Mouse (Mus musculus): ENCODE measurements around the gene Tmem120b. TPM values are rescaled to one million over a fixed set of nuclear protein-coding genes. Genes with fewer than 3 reads are reported as not detected.
A peak's percentile ranks its signal among the peaks of the same experiment; 100 is the strongest.
"Not testable (repeated sequence)": the region's sequence is repeated elsewhere in the genome, so short reads cannot be mapped to it uniquely, and the experiment has no call there.

Tmem120b gene
- polyA plus RNA-seq, 1 experiment from 2014 or later, result 8.9 TPM

- H3K4me2 ChIP-seq (ENCODE audit: low read length), result peak overlapping the region; percentile 20
- H3K9ac ChIP-seq (ENCODE audit: low read length), result no peak overlapping the region
- H3K36me3 ChIP-seq (ENCODE audit: control insufficient read depth, insufficient read depth, low read length), result no peaks in the 10 kb centered on the region
- H3K4me1 ChIP-seq (replicated peaks; ENCODE audit: control insufficient read depth, insufficient read depth, low read length), result no peaks in the 10 kb centered on the region; the same call in 1 of the 2 replicates
- DNase-seq (ENCODE audit: low spot score) (peak; percentile 72), ATAC-seq (replicated peaks; ENCODE audit: low FRiP score, low TSS enrichment, low read depth) (0 out of 2 replicates have a peak, but pooled peaks have one; percentile 24)
- no peaks in the 10 kb centered on the region for H3K27me3 ChIP-seq (replicated peaks; ENCODE audit: control insufficient read depth, insufficient read depth, low read length)
- H3K4me3 ChIP-seq (ENCODE audit: low read depth, low read length), result no peak overlapping the region
- WGBS, result 13% methylated on average over 14 of the region's 14 CpGs
- H3K9me3 ChIP-seq (ENCODE audit: control insufficient read depth, low read length), result no peaks in the 10 kb centered on the region
- peak overlapping the region; percentile 60 for H3K27ac ChIP-seq (ENCODE audit: low read depth)
Measured at GRCm38 (mm10) chr5:123059757-123060520, 8.3 kb upstream of the Tmem120b start.

GRCm38 (mm10) chr5:123060706-123061401 lies 7.4 kb upstream of the Tmem120b start:
- no peak for DNase-seq (ENCODE audit: low spot score)
- 31% methylated on average over 9 of the region's 9 CpGs for WGBS
- Histone ChIP-seq H3K27me3 (replicated peaks; ENCODE audit: control insufficient read depth, insufficient read depth, low read length) (no peaks in the 10 kb centered on the region), H3K4me3 (ENCODE audit: low read depth, low read length) (no peak overlapping the region), H3K4me2 (ENCODE audit: low read length) (peak overlapping the region; percentile 20), H3K36me3 (ENCODE audit: control insufficient read depth, insufficient read depth, low read length) (no peaks in the 10 kb centered on the region), H3K9me3 (ENCODE audit: control insufficient read depth, low read length) (no peaks in the 10 kb centered on the region), H3K27ac (ENCODE audit: low read depth) (peak overlapping the region; percentile 60), H3K9ac (ENCODE audit: low read length) (no peak overlapping the region), H3K4me1 (replicated peaks; ENCODE audit: control insufficient read depth, insufficient read depth, low read length) (no peaks in the 10 kb centered on the region; the same call in 1 of the 2 replicates)
- no peak for ATAC-seq (replicated peaks; ENCODE audit: low FRiP score, low TSS enrichment, low read depth)

- H3K4me1 ChIP-seq (replicated peaks; ENCODE audit: control insufficient read depth, insufficient read depth, low read length); DNase-seq (ENCODE audit: low spot score): not testable (repeated sequence)
Measured at GRCm38 (mm10) chr5:123061402-123061749, 6.8 kb upstream of the Tmem120b start.

GRCm38 (mm10) chr5:123063141-123063540 lies 5.1 kb upstream of the Tmem120b start:
- H3K4me3 ChIP-seq (ENCODE audit: low read depth, low read length), result no peak overlapping the region

More at GRCm38 (mm10) chr5:123061402-123061749, 6.8 kb upstream of the Tmem120b start:
- not testable (repeated sequence) for H3K4me3 ChIP-seq (ENCODE audit: low read depth, low read length); H3K27ac ChIP-seq (ENCODE audit: low read depth); H3K9ac ChIP-seq (ENCODE audit: low read length); H3K36me3 ChIP-seq (ENCODE audit: control insufficient read depth, insufficient read depth, low read length); H3K27me3 ChIP-seq (replicated peaks; ENCODE audit: control insufficient read depth, insufficient read depth, low read length); H3K4me2 ChIP-seq (ENCODE audit: low read length); H3K9me3 ChIP-seq (ENCODE audit: control insufficient read depth, low read length); ATAC-seq (replicated peaks; ENCODE audit: low FRiP score, low TSS enrichment, low read depth)
- WGBS, result 76% methylated on average over 6 of the region's 6 CpGs

GRCm38 (mm10) chr5:123064207-123064606 lies 4.0 kb upstream of the Tmem120b start:
- no peak overlapping the region for H3K4me3 ChIP-seq (ENCODE audit: low read depth, low read length)
- peak; percentile 80 for DNase-seq (ENCODE audit: low spot score)
- H3K27ac ChIP-seq (ENCODE audit: low read depth), result no peak overlapping the region
- WGBS, result 26% methylated on average over 6 of the region's 6 CpGs
- no peaks in the 10 kb centered on the region for H3K9me3 ChIP-seq (ENCODE audit: control insufficient read depth, low read length)
- H3K9ac ChIP-seq (ENCODE audit: low read length), result no peak overlapping the region
- H3K27me3 ChIP-seq (replicated peaks; ENCODE audit: control insufficient read depth, insufficient read depth, low read length), result no peaks in the 10 kb centered on the region
- H3K4me2 ChIP-seq (ENCODE audit: low read length), result no peak overlapping the region
- H3K36me3 ChIP-seq (ENCODE audit: control insufficient read depth, insufficient read depth, low read length), result no peaks in the 10 kb centered on the region
- no peak for ATAC-seq (replicated peaks; ENCODE audit: low FRiP score, low TSS enrichment, low read depth)
- no peaks in the 10 kb centered on the region for H3K4me1 ChIP-seq (replicated peaks; ENCODE audit: control insufficient read depth, insufficient read depth, low read length)

More at GRCm38 (mm10) chr5:123063141-123063540, 5.1 kb upstream of the Tmem120b start:
- 83% methylated on average over 3 of the region's 3 CpGs for WGBS
- H3K4me1 ChIP-seq (replicated peaks; ENCODE audit: control insufficient read depth, insufficient read depth, low read length), result no peaks in the 10 kb centered on the region; the same call in 1 of the 2 replicates
- no peaks in the 10 kb centered on the region for H3K27me3 ChIP-seq (replicated peaks; ENCODE audit: control insufficient read depth, insufficient read depth, low read length)
- H3K9me3 ChIP-seq (ENCODE audit: control insufficient read depth, low read length), result no peaks in the 10 kb centered on the region
- ATAC-seq (replicated peaks; ENCODE audit: low FRiP score, low TSS enrichment, low read depth) (no peak), DNase-seq (ENCODE audit: low spot score) (no peak)
- H3K4me2 ChIP-seq (ENCODE audit: low read length), result no peak overlapping the region
- H3K36me3 ChIP-seq (ENCODE audit: control insufficient read depth, insufficient read depth, low read length), result no peaks in the 10 kb centered on the region
- no peak overlapping the region for H3K9ac ChIP-seq (ENCODE audit: low read length)
- no peak overlapping the region for H3K27ac ChIP-seq (ENCODE audit: low read depth)

- Histone ChIP-seq H3K27ac (ENCODE audit: low read depth) (no peak overlapping the region), H3K9me3 (ENCODE audit: control insufficient read depth, low read length) (no peaks in the 10 kb centered on the region), H3K4me1 (replicated peaks; ENCODE audit: control insufficient read depth, insufficient read depth, low read length) (no peaks in the 10 kb centered on the region), H3K9ac (ENCODE audit: low read length) (no peak overlapping the region), H3K4me2 (ENCODE audit: low read length) (no peak overlapping the region), H3K4me3 (ENCODE audit: low read depth, low read length) (no peak overlapping the region), H3K27me3 (replicated peaks; ENCODE audit: control insufficient read depth, insufficient read depth, low read length) (no peaks in the 10 kb centered on the region), H3K36me3 (ENCODE audit: control insufficient read depth, insufficient read depth, low read length) (no peaks in the 10 kb centered on the region)
- no peak for DNase-seq (ENCODE audit: low spot score)
- 13% methylated on average over 6 of the region's 6 CpGs for WGBS
- peak; percentile 42; the same call in 1 of the 2 replicates for ATAC-seq (replicated peaks; ENCODE audit: low FRiP score, low TSS enrichment, low read depth)
Measured at GRCm38 (mm10) chr5:123067395-123067995, 720 bp upstream of the Tmem120b start.

- Histone ChIP-seq H3K4me1 (replicated peaks; ENCODE audit: control insufficient read depth, insufficient read depth, low read length) (no peaks in the 10 kb centered on the region), H3K4me2 (ENCODE audit: low read length) (no peak overlapping the region), H3K9ac (ENCODE audit: low read length) (no peak overlapping the region), H3K9me3 (ENCODE audit: control insufficient read depth, low read length) (no peaks in the 10 kb centered on the region), H3K27me3 (replicated peaks; ENCODE audit: control insufficient read depth, insufficient read depth, low read length) (no peaks in the 10 kb centered on the region), H3K27ac (ENCODE audit: low read depth) (no peak overlapping the region), H3K4me3 (ENCODE audit: low read depth, low read length) (no peak overlapping the region), H3K36me3 (ENCODE audit: control insufficient read depth, insufficient read depth, low read length) (no peaks in the 10 kb centered on the region)
- DNase-seq (ENCODE audit: low spot score), result no peak
- WGBS, result 94% methylated on average over 2 of the region's 2 CpGs
- no peak for ATAC-seq (replicated peaks; ENCODE audit: low FRiP score, low TSS enrichment, low read depth)
Measured at GRCm38 (mm10) chr5:123068714-123069113, 499 bp downstream of the Tmem120b start.

GRCm38 (mm10) chr5:123075576-123076418 lies 7.6 kb downstream of the Tmem120b start:
- H3K9me3 ChIP-seq (ENCODE audit: control insufficient read depth, low read length), result 0 out of 2 replicates have a peak, but pooled peaks cover 4% of the 10 kb centered on the region
- ATAC-seq (replicated peaks; ENCODE audit: low FRiP score, low TSS enrichment, low read depth) (peak; percentile 89), DNase-seq (ENCODE audit: low spot score) (peak; percentile 94)
- H3K9ac ChIP-seq (ENCODE audit: low read length), result peak overlapping the region; percentile 66
- H3K27me3 ChIP-seq (replicated peaks; ENCODE audit: control insufficient read depth, insufficient read depth, low read length), result no peaks in the 10 kb centered on the region
- WGBS, result 8% methylated on average over 44 of the region's 45 CpGs
- H3K36me3 ChIP-seq (ENCODE audit: control insufficient read depth, insufficient read depth, low read length), result no peaks in the 10 kb centered on the region
- H3K4me1 ChIP-seq (replicated peaks; ENCODE audit: control insufficient read depth, insufficient read depth, low read length), result peaks cover 25% of the 10 kb centered on the region
- peak overlapping the region; percentile 96 for H3K4me2 ChIP-seq (ENCODE audit: low read length)
- peak overlapping the region; percentile 64; the same call in 1 of the 2 replicates for H3K27ac ChIP-seq (ENCODE audit: low read depth)
- peak overlapping the region; percentile 56 for H3K4me3 ChIP-seq (ENCODE audit: low read depth, low read length)

Data from intestine, embryonic 14.5 days (tissue).